Mouse (Mus musculus) lung, postnatal 0 days (tissue): ENCODE measurements at regions not wholly inside any gene's neighbourhood (a gene's known extent, or its start where the extent isn't known, plus 50 kb on each side); places are given as distances from the start of the nearest gene placed in this dataset.

ENCODE experiments used
- ATAC-seq: fragments of 200-750 bp; cut with Nextera tagmentation; 2 replicates; pipeline ENCODE4 v1.8.0; 2017; ENCODE audit warnings: moderate library complexity
- DNase-seq: peaks from one replicate; pipeline ENCODE4 v3.0.0-alpha.2; 2016; ENCODE audit warnings: low spot score
- H3K27ac ChIP-seq: fragments of 300-500 bp; sonication (generic); 2 replicates; pipeline ENCODE4 v1.5.1; 2014; ENCODE audit warnings: antibody characterized with exemption, mild to moderate bottlenecking, low read length, mixed read lengths
- H3K27me3 ChIP-seq: fragments of 300-500 bp; sonication (generic); replicated peaks from 2 replicates; pipeline ENCODE4 v1.6.1; 2014; ENCODE audit warnings: low read length, mixed read lengths; ENCODE audit not compliant: insufficient read depth
- H3K36me3 ChIP-seq: fragments of 300-500 bp; sonication (generic); 2 replicates; pipeline ENCODE4 v1.6.1; 2014; ENCODE audit warnings: low read length, mixed read lengths; ENCODE audit not compliant: insufficient read depth
- H3K4me1 ChIP-seq: fragments of 300-500 bp; sonication (generic); 2 replicates; pipeline ENCODE4 v1.6.1; 2014; ENCODE audit warnings: antibody characterized with exemption, low read depth, low read length, mixed read lengths; ENCODE audit not compliant: insufficient read depth
- H3K4me2 ChIP-seq: fragments of 300-500 bp; sonication (generic); replicated peaks from 2 replicates; pipeline ENCODE4 v1.6.1; 2014; ENCODE audit warnings: low read depth, mild to moderate bottlenecking, low read length, moderate library complexity, mixed read lengths
- H3K4me3 ChIP-seq: fragments of 300-500 bp; sonication (generic); 2 replicates; pipeline ENCODE4 v1.5.1; 2014; ENCODE audit warnings: low read depth, low read length
- H3K9ac ChIP-seq: fragments of 300-500 bp; sonication (generic); replicated peaks from 2 replicates; pipeline ENCODE4 v1.6.1; 2014; ENCODE audit warnings: low read depth, mild to moderate bottlenecking
- H3K9me3 ChIP-seq: fragments of 300-500 bp; sonication (generic); 2 replicates; pipeline ENCODE4 v1.6.1; 2016; ENCODE audit warnings: low read length, mixed read lengths
- CTCF ChIP-seq: IDR thresholded peaks from 2 replicates; pipeline ENCODE4 v1.5.1; 2016; ENCODE audit warnings: antibody characterized with exemption, mild to moderate bottlenecking
- EP300 ChIP-seq: IDR thresholded peaks from 2 replicates; pipeline ENCODE4 v1.6.1; 2016; ENCODE audit warnings: antibody characterized with exemption, mild to moderate bottlenecking, control low read depth
- WGBS: fragments of 180-500 bp; shearing (Covaris S2); extraction: QIAGEN DNeasy Blood & Tissue Kit; methylation state at CpG from one replicate; pipeline ENCODE4 v1.1.7; 2014; 5-methylcytosine and 5-hydroxymethylcytosine counted together

DNA sequence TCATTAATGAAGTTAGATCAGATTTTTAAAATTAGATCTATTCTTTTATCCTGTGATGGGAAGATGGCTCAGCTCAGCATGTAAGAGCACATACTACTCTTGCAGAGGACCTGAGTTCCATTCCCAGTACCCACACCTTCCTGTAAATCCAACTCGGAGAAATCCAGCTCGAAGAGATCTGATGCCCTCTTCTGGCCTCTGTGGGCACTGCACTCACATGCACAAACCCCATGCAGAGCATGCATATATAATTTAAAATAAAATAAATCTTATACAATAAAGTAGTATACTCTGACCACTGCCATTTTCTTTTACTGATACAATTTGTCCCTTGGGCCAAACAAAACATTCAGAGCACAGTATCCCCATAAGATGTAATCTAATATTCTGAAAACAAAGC lies 245.2 kb downstream of the Prdm2 start:
- Histone ChIP-seq H3K4me1 (no peaks in the 10 kb centered on the region), H3K9ac (no peak overlapping the region), H3K4me3 (no peak overlapping the region), H3K9me3 (no peaks in the 10 kb centered on the region), H3K27ac (no peak overlapping the region), H3K4me2 (no peak overlapping the region), H3K36me3 (no peaks in the 10 kb centered on the region), H3K27me3 (no peaks in the 10 kb centered on the region)
- ATAC-seq (no peak), DNase-seq (no peak)
- TF ChIP-seq CTCF: no peak
- no peak for TF ChIP-seq EP300
- WGBS: 85% methylated on average over 2 of the region's 2 CpGs

GRCm38 (mm10) chr4:142956832-142957429 lies 255.9 kb downstream of the Prdm2 start:
- ATAC-seq (no peak), DNase-seq (no peak)
- TF ChIP-seq CTCF (no peak), EP300 (no peak)
- no peak overlapping the region for H3K4me2 ChIP-seq
- no peaks in the 10 kb centered on the region for H3K4me1 ChIP-seq
- no peak overlapping the region for H3K9ac ChIP-seq
- no peaks in the 10 kb centered on the region for H3K9me3 ChIP-seq
- H3K27ac ChIP-seq: no peak overlapping the region
- H3K27me3 ChIP-seq: 0 out of 2 replicates have a peak, but pooled peaks cover 3% of the 10 kb centered on the region
- WGBS: 64% methylated on average over 8 of the region's 8 CpGs
- no peak overlapping the region for H3K4me3 ChIP-seq
- no peaks in the 10 kb centered on the region for H3K36me3 ChIP-seq

GRCm38 (mm10) chr4:142956376-142956775 lies 256.4 kb downstream of the Prdm2 start:
- WGBS: 83% methylated on average over 5 of the region's 5 CpGs
- TF ChIP-seq EP300: no peak
- TF ChIP-seq CTCF: no peak
- H3K36me3 ChIP-seq: no peaks in the 10 kb centered on the region
- no peak overlapping the region for H3K4me3 ChIP-seq
- no peak overlapping the region for H3K27ac ChIP-seq
- no peaks in the 10 kb centered on the region for H3K4me1 ChIP-seq
- H3K9me3 ChIP-seq: no peaks in the 10 kb centered on the region
- no peak overlapping the region for H3K4me2 ChIP-seq
- no peak overlapping the region for H3K9ac ChIP-seq
- ATAC-seq: no peak
- DNase-seq: no peak
- H3K27me3 ChIP-seq: 0 out of 2 replicates have a peak, but pooled peaks cover 3% of the 10 kb centered on the region

DNA sequence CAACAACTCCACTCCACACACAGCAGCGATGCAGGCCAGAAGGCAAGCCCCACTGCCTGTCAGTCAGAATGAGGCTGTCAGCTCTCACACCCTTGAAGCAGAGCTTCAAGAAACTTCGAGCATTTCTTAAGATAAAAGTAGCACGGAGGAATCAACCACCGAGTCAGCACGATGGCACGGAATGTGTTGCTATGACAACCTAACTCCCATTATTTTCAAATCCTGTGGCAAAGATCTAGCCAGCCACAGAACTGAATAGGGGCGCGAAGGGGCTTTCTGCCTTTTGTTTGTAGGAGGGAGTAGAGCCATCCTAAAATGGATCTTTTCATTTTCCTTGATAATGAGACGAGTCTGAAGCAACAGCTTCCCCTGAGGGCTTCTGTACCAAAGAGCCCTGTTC lies 259.1 kb downstream of the Prdm2 start:
- Histone ChIP-seq H3K27ac (no peak overlapping the region), H3K36me3 (no peaks in the 10 kb centered on the region), H3K9ac (no peak overlapping the region), H3K4me2 (no peak overlapping the region), H3K4me3 (no peak overlapping the region), H3K27me3 (0 out of 2 replicates have a peak, but pooled peaks cover 3% of the 10 kb centered on the region), H3K4me1 (no peaks in the 10 kb centered on the region), H3K9me3 (no peaks in the 10 kb centered on the region)
- no peak for ATAC-seq
- no peak for DNase-seq
- no peak for TF ChIP-seq EP300
- TF ChIP-seq CTCF: no peak
- 52% methylated on average over 9 of the region's 9 CpGs for WGBS

DNA sequence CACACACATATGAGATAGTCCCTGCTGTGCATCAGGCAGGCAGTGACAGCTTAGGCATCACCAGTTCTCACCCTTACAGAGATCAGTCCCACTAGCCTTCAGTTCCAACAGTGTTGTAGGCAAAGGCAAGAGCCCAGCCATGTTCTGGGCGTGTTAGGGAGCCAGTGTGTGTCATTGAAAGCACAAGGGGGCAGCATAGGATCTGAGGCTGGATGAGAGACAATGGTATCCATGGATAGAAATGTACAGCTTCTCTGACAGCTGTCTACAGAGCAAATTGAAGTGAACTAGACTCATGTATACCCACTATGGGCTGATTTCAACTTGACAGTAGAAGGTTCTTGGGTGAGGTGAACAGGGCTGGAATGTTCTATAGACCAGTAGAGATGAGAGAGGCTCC lies 259.9 kb downstream of the Prdm2 start:
- peak; percentile 40; the same call in 1 of the 2 replicates for TF ChIP-seq CTCF
- TF ChIP-seq EP300: no peak

GRCm38 (mm10) chr4:142947673-142948072 lies 265.1 kb downstream of the Prdm2 start:
- Histone ChIP-seq H3K36me3 (no peaks in the 10 kb centered on the region), H3K4me3 (no peak overlapping the region), H3K27ac (no peak overlapping the region), H3K4me1 (no peaks in the 10 kb centered on the region), H3K27me3 (no peaks in the 10 kb centered on the region), H3K9me3 (no peaks in the 10 kb centered on the region), H3K9ac (no peak overlapping the region), H3K4me2 (no peak overlapping the region)
- no peak for DNase-seq
- no peak for ATAC-seq
- WGBS: 85% methylated on average over 6 of the region's 6 CpGs
- TF ChIP-seq EP300: no peak
- no peak for TF ChIP-seq CTCF

More for the DNA sequence above, 259.9 kb downstream of the Prdm2 start:
- ATAC-seq (no peak), DNase-seq (peak; percentile 14)
- no peak overlapping the region for H3K4me2 ChIP-seq
- H3K4me1 ChIP-seq: no peaks in the 10 kb centered on the region
- H3K9ac ChIP-seq: no peak overlapping the region
- H3K36me3 ChIP-seq: no peaks in the 10 kb centered on the region
- no peak overlapping the region for H3K4me3 ChIP-seq
- H3K27me3 ChIP-seq: 0 out of 2 replicates have a peak, but pooled peaks cover 3% of the 10 kb centered on the region
- H3K27ac ChIP-seq: no peak overlapping the region
- WGBS: 36% methylated on average over 1 of the region's 1 CpGs
- H3K9me3 ChIP-seq: no peaks in the 10 kb centered on the region
